In the genomic region with DNA sequence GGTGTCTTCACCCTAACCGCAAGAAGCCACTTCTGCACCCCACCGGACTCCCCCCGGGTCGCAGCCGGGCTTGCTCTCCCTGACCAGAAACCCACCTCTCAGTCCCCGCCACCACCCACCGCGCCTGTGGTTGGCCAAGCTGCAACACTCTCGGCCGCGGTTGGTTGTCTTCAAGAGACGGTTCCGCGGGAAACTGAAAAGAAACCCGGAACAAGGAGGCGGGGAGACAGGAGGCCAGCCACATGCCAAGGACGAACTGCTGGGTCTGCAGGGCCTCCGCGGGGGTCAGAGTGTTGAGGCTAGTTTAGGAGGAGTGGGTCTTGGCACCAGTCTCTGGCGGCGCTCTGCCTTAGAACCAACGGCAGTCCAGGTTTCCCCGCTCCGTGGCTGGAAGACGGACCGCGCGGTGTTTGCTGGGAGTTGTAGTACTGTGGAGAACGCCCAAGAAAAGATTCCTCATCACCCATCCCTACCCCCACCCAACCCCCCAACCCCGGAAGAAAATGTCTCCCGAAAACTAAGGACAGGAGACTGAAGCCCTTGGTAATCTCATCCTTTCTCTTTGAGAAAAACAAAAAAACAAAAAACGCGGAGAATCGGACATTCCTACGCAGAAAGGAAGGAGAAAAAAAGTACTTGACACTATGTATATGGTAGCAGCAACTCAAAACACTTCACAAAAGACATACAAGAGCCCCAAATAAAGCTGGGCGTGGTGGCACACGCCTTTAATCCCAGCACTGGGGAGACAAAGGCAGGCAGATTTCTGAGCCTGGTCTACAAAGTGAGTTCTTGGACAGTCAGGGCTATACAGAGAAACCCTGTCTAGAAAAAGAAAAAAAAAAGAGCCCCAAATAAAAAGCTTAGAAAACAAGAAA, we compare ENCODE assay signal across 8 mouse cellular contexts. TPM values are rescaled to one million over a fixed set of nuclear protein-coding genes. Genes with fewer than 3 reads are reported as not detected.
DNase-seq lines count a peak whose midpoint lies in the region; ATAC-seq lines count a peak whose summit lies in the region.

A gene (minus strand): TSS at position 346 of the 878 bp plus-strand sequence.

- no peaks in the 10 kb centered on the region for H3K36me3 ChIP-seq in hindbrain, embryonic 15.5 days

- H3K27me3 ChIP-seq in hindbrain, embryonic 15.5 days: no peaks in the 10 kb centered on the region

- H3K4me2 ChIP-seq in hindbrain, embryonic 15.5 days: peak within 1 kb of the TSS; percentile 75

- peak; percentile 87 for ATAC-seq in activated CD4-positive, CD25-positive, alpha-beta regulatory T cell, adult 4 months
- peak; percentile 95 for ATAC-seq in hindbrain, embryonic 15.5 days (ENCODE audit: low FRiP score, low read depth)

- peak within 1 kb of the TSS; percentile 2; the same call in 1 of the 2 replicates for H3K27ac ChIP-seq in hindbrain, embryonic 15.5 days (replicated peaks)

- H3K4me1 ChIP-seq in hindbrain, embryonic 15.5 days (replicated peaks): peaks cover 15% of the 10 kb centered on the region

- peak within 1 kb of the TSS; percentile 53 for H3K9ac ChIP-seq in hindbrain, embryonic 15.5 days

- DNase-seq in cerebellum, postnatal 4 days (ENCODE audit: low spot score in 2 of 2): peak; percentile 58 to 82
- DNase-seq in gastrocnemius, adult 18-20 months (ENCODE audit: low spot score): peak; percentile 77
- peak; percentile 55 for DNase-seq in left cerebral cortex, adult 11 months (ENCODE audit: low spot score)
- DNase-seq in lung, postnatal 4 days: peak; percentile 86
- DNase-seq in retina, postnatal 7 days (ENCODE audit: low read depth, low spot score): peak; percentile 49
- DNase-seq in urinary bladder, adult 2 months (ENCODE audit: low spot score): peak; percentile 66

- WGBS in hindbrain, embryonic 15.5 days: 1% methylated on average over 37 of the region's 37 CpGs

- H3K9me3 ChIP-seq in hindbrain, embryonic 15.5 days: no peaks in the 10 kb centered on the region

- peak within 1 kb of the TSS; percentile 82 for H3K4me3 ChIP-seq in hindbrain, embryonic 15.5 days

RNA-seq across cellular contexts. Expression of the gene that starts here (rescaled TPM):
- 10 to 100 TPM; 16.5 to 27.4 TPM for polyA plus RNA-seq in activated CD4-positive, CD25-positive, alpha-beta regulatory T cell, adult 4 months (2017; shearing (Covaris generic))
- total RNA-seq in gastrocnemius, adult 18-20 months (2021): 1 to 10 TPM; 1.4 to 1.8 TPM
- 21.1 and 25.4 TPM in 2 replicates for polyA plus RNA-seq in hindbrain, embryonic 15.5 days (2015; fragmentation: Nextera tagmentation; extraction: Ambion mirVana)
- 9.5 and 11.6 TPM in 2 replicates for polyA plus RNA-seq in urinary bladder, adult 2 months (2012; rRNA removed)

Comparison
In these comparisons a context has a peak if more than half of its experiments do, and no peak if none do; other contexts are left out.
1. Peak in every context shown above with its lines: DNase-seq, ATAC-seq, H3K4me3 ChIP-seq and H3K27ac ChIP-seq.